Mouse (Mus musculus): Measurements from ENCODE around the gene Kcnj1. TPM values are rescaled to one million over a fixed set of nuclear protein-coding genes. Genes with fewer than 3 reads are reported as not detected.

The Kcnj1 gene
- polyA plus RNA-seq (2015; fragmentation: Illumina TruSeq; extraction: RNeasy Lipid Tissue Mini Kit (QIAGEN cat#74804); ENCODE audit: low read depth, low replicate concordance), result not detected

DNA sequence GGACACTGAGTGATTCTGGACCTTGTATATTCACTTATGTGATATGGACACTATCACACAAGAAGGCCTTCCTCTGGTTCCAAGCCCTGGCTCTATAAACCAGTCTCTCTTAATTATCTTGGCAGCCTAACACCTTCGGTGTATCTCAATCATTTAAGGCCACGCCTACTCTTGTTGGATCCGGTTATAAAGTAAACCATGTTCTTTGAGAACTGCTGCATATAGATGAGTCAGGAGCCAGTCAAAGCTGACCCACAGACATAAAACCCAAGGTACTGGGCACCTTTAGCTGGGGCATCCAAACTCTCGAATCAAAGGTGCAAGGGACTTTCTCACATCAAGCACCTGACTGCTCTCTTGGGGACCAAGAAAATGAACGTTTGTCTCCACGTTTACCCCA lies at the start of gene Kcnj1:
Gene Kcnj1 (plus strand): TSS at position 292 of the 400 bp plus-strand sequence.

GRCm38 (mm10) chr9:32344051-32344450 lies 28.2 kb upstream of the Kcnj1 start, which contains the start of gene Kcnj5:
Kcnj5 (minus strand) TSS chr9:32344350.

Other genes starting within 250 kb of the Kcnj1 start
- 1.1 TPM for gene Kcnj5, start 28.1 kb upstream of the Kcnj1 start, polyA plus RNA-seq (2015; fragmentation: Illumina TruSeq; extraction: RNeasy Lipid Tissue Mini Kit (QIAGEN cat#74804); ENCODE audit: low read depth, low replicate concordance)
- 2.4 TPM for gene Fli1, start 170.4 kb downstream of the Kcnj1 start, polyA plus RNA-seq (2015; fragmentation: Illumina TruSeq; extraction: RNeasy Lipid Tissue Mini Kit (QIAGEN cat#74804); ENCODE audit: low read depth, low replicate concordance)

Data from brain, adult 10 weeks (tissue).